Mouse (Mus musculus) kidney, embryonic 14.5 days (tissue): ENCODE data around the gene Nup188. TPM values are rescaled to one million over a fixed set of nuclear protein-coding genes. Genes with fewer than 3 reads are reported as not detected.

ENCODE experiments used
- ATAC-seq: fragments of 200-750 bp; cut with Nextera tagmentation; 2 replicates; pipeline ENCODE4 v1.8.0; 2017; ENCODE audit warnings: moderate number of reproducible peaks, mild to moderate bottlenecking, moderate TSS enrichment, moderate library complexity; ENCODE audit not compliant: low FRiP score, low TSS enrichment
- H3K27ac ChIP-seq: fragments of 300-500 bp; sonication (generic); 2 replicates; pipeline ENCODE4 v1.5.1; 2014; ENCODE audit warnings: low read depth, mild to moderate bottlenecking, low read length, moderate library complexity, mixed read lengths
- H3K27me3 ChIP-seq: fragments of 300-500 bp; sonication (generic); 2 replicates; pipeline ENCODE4 v1.6.1; 2014; ENCODE audit warnings: mild to moderate bottlenecking, low read length; ENCODE audit not compliant: control insufficient read depth, insufficient read depth
- H3K36me3 ChIP-seq: fragments of 300-500 bp; sonication (generic); 2 replicates; pipeline ENCODE4 v1.6.1; 2014; ENCODE audit warnings: low read length, mixed read lengths; ENCODE audit not compliant: control insufficient read depth, insufficient read depth
- H3K4me1 ChIP-seq: fragments of 300-500 bp; sonication (generic); 2 replicates; pipeline ENCODE4 v1.6.1; 2014; ENCODE audit warnings: low read length, mixed read lengths; ENCODE audit not compliant: control insufficient read depth, insufficient read depth
- H3K4me2 ChIP-seq: fragments of 300-500 bp; sonication (generic); replicated peaks from 2 replicates; pipeline ENCODE4 v1.6.1; 2014; ENCODE audit warnings: low read depth, mild to moderate bottlenecking, low read length
- H3K4me3 ChIP-seq: fragments of 300-500 bp; sonication (generic); 2 replicates; pipeline ENCODE4 v1.5.1; 2014; ENCODE audit warnings: mild to moderate bottlenecking, low read length
- H3K9ac ChIP-seq: fragments of 300-500 bp; sonication (generic); 2 replicates; pipeline ENCODE4 v1.6.1; 2014; ENCODE audit warnings: low read depth, mild to moderate bottlenecking, low read length, moderate library complexity
- H3K9me3 ChIP-seq: fragments of 300-500 bp; sonication (generic); 2 replicates; pipeline ENCODE4 v1.6.1; 2016; ENCODE audit warnings: low read length; ENCODE audit not compliant: control insufficient read depth
- WGBS: fragments of 180-500 bp; shearing (Covaris S2); extraction: QIAGEN DNeasy Blood & Tissue Kit; methylation state at CpG from one replicate; pipeline ENCODE4 v1.1.7; 2014; 5-methylcytosine and 5-hydroxymethylcytosine counted together
- polyA plus RNA-seq: library from polyadenylated mRNA; unstranded; fragments of >200 nt; fragmentation: Nextera tagmentation; extraction: Ambion mirVana; gene quantifications from 2 replicates; pipeline ENCODE4 v1.2.1, GENCODE M21; 2014

Nup188 gene
- polyA plus RNA-seq, 1 experiment from 2014 or later: 54.4 TPM

GRCm38 (mm10) chr2:30243391-30243790, 42.8 kb upstream of the Nup188 start:
- no peaks in the 10 kb centered on the region for H3K9me3 ChIP-seq
- peaks cover 22% of the 10 kb centered on the region for H3K4me1 ChIP-seq
- H3K4me3 ChIP-seq: no peak overlapping the region
- no peaks in the 10 kb centered on the region for H3K27me3 ChIP-seq
- H3K4me2 ChIP-seq: no peak overlapping the region
- peaks cover 60% of the 10 kb centered on the region for H3K36me3 ChIP-seq
- H3K9ac ChIP-seq: no peak overlapping the region
- no peak for ATAC-seq
- H3K27ac ChIP-seq: no peak overlapping the region
- WGBS: 83% methylated on average over 4 of the region's 4 CpGs

DNA sequence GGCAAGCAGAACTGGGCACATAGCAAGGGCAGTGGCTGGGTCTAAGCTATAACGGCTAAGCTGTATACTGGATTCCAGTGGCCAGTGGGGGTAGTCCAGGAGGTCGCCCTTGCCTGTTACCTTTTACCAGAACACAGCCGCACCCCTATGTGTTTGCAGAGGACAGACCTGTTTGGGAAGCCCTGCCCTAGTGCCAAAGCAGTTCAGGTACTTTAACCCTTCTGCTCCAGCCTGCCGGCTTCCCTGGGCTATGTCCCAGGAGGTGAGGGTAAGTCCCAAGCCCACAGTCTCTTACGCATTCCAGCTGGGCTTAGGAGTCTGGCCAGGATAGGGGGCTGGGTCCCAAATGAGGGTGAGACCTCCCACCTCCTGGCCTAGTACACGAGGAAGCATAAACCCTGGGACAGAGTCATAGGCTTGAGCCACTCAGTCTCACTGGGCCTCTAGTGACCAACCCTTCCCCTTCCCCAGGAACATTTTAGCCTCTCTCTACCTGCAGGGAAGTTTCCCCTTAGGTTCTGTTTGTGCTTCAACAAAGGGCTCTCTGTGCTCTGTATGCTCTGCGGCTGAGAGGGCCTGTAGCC, 41.5 kb upstream of the Nup188 start:
- WGBS: 67% methylated on average over 7 of the region's 7 CpGs
- H3K27ac ChIP-seq: no peak overlapping the region
- peaks cover 9% of the 10 kb centered on the region; the same call in 1 of the 2 replicates for H3K4me1 ChIP-seq
- peaks cover 71% of the 10 kb centered on the region for H3K36me3 ChIP-seq
- no peaks in the 10 kb centered on the region for H3K27me3 ChIP-seq
- no peak for ATAC-seq
- no peaks in the 10 kb centered on the region for H3K9me3 ChIP-seq
- H3K4me3 ChIP-seq: no peak overlapping the region
- H3K9ac ChIP-seq: no peak overlapping the region
- no peak overlapping the region for H3K4me2 ChIP-seq

GRCm38 (mm10) chr2:30247036-30247435, 39.2 kb upstream of the Nup188 start:
- Histone ChIP-seq H3K9ac (no peak overlapping the region), H3K4me1 (peaks cover 13% of the 10 kb centered on the region; the same call in 1 of the 2 replicates), H3K36me3 (peaks cover 59% of the 10 kb centered on the region), H3K4me2 (no peak overlapping the region), H3K9me3 (no peaks in the 10 kb centered on the region), H3K4me3 (no peak overlapping the region), H3K27ac (no peak overlapping the region), H3K27me3 (no peaks in the 10 kb centered on the region)
- WGBS: 63% methylated on average over 5 of the region's 5 CpGs
- ATAC-seq: no peak

- no peak overlapping the region for H3K4me2 ChIP-seq
- H3K9me3 ChIP-seq: no peaks in the 10 kb centered on the region
- no peaks in the 10 kb centered on the region for H3K27me3 ChIP-seq
- H3K9ac ChIP-seq: no peak overlapping the region
- no peak overlapping the region for H3K4me3 ChIP-seq
- peaks cover 53% of the 10 kb centered on the region for H3K36me3 ChIP-seq
- H3K4me1 ChIP-seq: 0 out of 2 replicates have a peak, but pooled peaks cover 8% of the 10 kb centered on the region
- no peak for ATAC-seq
- 68% methylated on average over 4 of the region's 4 CpGs for WGBS
- H3K27ac ChIP-seq: no peak overlapping the region
Measured at GRCm38 (mm10) chr2:30247681-30248080, 38.5 kb upstream of the Nup188 start.

DNA sequence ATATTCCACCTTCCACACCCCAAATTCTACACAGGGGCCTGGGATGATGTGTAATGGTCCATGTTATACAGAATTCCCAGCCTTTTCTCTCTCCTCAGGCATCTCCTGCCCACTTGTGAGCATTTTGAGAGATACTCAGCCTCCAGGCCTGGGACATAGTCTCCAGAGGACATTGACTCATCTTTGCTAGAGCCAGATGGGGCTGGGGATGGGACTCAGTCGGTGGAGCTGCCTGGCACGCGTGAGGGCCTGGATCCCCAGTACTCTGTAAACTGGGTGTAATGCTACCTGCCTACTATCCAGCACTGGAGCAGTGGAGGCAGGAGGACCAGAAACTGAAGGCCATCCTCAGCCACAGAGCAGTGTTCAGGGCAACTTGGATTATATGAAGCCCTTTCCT, 37.0 kb upstream of the Nup188 start:
- Histone ChIP-seq H3K9ac (no peak overlapping the region), H3K27ac (no peak overlapping the region), H3K27me3 (no peaks in the 10 kb centered on the region), H3K36me3 (peaks cover 46% of the 10 kb centered on the region), H3K9me3 (no peaks in the 10 kb centered on the region), H3K4me1 (0 out of 2 replicates have a peak, but pooled peaks cover 8% of the 10 kb centered on the region), H3K4me2 (no peak overlapping the region), H3K4me3 (no peak overlapping the region)
- WGBS: 96% methylated on average over 3 of the region's 3 CpGs
- no peak for ATAC-seq

DNA sequence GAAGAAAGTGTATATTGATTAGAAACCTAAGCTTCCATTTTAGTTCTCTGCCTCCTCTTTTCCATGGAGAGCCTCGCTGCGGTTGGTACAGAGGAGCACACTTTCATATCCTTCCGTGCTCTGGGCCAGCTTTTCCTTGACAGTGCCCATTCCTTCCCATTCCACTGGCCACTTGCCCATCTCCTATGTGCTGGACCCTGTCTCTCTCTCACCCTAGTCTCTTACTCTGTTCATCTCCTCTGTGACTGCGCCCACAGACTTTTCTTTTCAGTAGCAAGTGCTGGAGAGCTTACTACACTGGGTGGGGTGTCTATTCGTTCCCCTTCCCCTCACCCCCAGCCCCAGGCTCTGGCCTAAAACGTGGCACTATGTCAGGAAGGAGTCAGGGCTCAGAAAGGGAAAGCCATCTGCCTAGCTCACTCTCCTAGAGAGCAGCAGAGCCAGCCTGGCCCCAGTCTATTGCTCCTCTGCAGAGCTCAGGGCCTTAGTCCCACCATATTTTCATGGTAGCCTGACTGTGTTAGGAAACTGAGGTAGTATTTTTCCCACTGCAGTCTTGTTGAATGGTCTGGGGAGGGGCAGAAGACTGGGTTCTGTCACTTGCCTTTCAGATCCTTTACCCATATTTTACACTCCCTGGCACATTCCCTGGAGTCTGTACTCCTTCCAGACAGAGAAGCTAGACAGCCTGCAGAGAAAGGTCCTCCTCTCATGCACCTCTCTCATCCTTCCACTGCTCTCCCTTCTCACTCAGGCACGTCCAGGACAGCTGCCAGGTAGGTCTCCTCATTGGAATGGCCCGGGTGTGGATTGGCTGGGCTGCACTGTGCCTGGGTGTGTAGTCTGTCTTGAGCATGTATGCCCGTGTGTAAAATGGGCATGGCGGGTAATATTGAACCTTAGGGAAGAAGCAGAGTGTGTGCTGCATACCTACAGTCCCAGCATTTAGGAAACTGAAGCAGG, 35.8 kb upstream of the Nup188 start:
- no peak overlapping the region for H3K27ac ChIP-seq
- no peak overlapping the region for H3K9ac ChIP-seq
- no peak for ATAC-seq
- H3K4me2 ChIP-seq: no peak overlapping the region
- no peaks in the 10 kb centered on the region for H3K9me3 ChIP-seq
- peaks cover 47% of the 10 kb centered on the region for H3K36me3 ChIP-seq
- no peaks in the 10 kb centered on the region for H3K27me3 ChIP-seq
- H3K4me1 ChIP-seq: 0 out of 2 replicates have a peak, but pooled peaks cover 5% of the 10 kb centered on the region
- 89% methylated on average over 10 of the region's 10 CpGs for WGBS
- H3K4me3 ChIP-seq: no peak overlapping the region

DNA sequence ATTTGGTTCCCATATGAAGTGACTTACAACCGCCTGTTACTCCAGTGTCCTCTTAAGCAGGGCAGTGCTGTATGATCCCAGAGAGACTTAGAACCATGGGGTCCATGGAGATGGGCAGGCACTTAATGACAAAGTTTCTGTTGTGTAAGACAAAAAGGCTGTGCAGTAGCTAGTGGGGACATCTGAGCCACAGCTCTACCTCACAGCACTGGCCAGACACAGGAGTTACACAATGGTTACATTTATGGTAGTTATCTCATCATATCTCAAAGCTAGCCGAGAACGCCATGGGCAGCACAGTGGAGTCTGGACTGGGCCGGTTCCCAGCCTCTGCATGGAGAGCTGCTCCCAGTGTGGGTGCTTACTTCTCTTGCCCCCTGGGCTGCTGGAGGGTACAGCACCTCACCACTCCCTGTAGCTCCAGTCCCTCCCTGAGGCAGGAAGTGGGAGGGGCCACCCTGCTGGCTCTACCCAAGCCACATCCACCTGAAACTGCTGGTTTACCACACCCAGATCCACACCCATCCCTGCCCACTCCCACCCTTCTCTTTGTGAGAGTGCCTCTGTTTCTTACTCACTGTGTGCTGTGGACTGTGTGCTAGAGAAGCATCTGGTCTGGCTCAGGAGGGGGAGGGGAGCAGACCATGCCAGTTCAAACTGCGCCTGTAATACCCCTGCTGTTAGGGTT, 34.6 kb upstream of the Nup188 start:
- H3K4me3 ChIP-seq: no peak overlapping the region
- 0 out of 2 replicates have a peak overlapping the region, but pooled peaks have one; percentile 7 for H3K9ac ChIP-seq
- H3K9me3 ChIP-seq: no peaks in the 10 kb centered on the region
- ATAC-seq: peak; percentile 80
- H3K36me3 ChIP-seq: peaks cover 50% of the 10 kb centered on the region
- 0 out of 2 replicates have a peak, but pooled peaks cover 5% of the 10 kb centered on the region for H3K4me1 ChIP-seq
- H3K4me2 ChIP-seq: no peak overlapping the region
- H3K27ac ChIP-seq: peak overlapping the region; percentile 77
- H3K27me3 ChIP-seq: no peaks in the 10 kb centered on the region
- WGBS: 70% methylated on average over 5 of the region's 5 CpGs

DNA sequence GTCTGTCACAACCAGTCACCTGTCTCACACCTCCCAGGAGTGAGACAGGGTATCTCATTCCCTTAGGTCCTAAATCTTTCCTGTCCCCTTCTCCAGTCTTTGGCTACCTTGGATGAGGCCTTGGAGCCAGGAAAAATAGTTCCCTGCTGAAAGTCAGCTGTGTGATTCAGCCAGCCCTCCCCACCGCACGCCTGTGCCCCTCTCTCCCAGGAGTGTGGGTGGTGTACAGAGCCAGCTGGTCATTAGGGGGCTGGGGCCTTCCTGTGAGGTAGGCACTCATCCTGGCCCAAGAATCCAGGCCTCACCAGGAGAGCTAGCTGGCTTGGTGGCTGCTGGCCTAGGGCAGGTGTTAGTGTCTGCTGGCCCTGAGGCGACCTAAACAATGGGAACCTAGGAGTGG, 33.7 kb upstream of the Nup188 start:
- WGBS: 61% methylated on average over 3 of the region's 3 CpGs
- H3K27ac ChIP-seq: peak overlapping the region; percentile 77; the same call in 1 of the 2 replicates
- H3K27me3 ChIP-seq: no peaks in the 10 kb centered on the region
- no peak overlapping the region for H3K9ac ChIP-seq
- no peak for ATAC-seq
- H3K9me3 ChIP-seq: no peaks in the 10 kb centered on the region
- H3K36me3 ChIP-seq: peaks cover 60% of the 10 kb centered on the region
- no peak overlapping the region for H3K4me2 ChIP-seq
- H3K4me1 ChIP-seq: 0 out of 2 replicates have a peak, but pooled peaks cover 5% of the 10 kb centered on the region
- H3K4me3 ChIP-seq: no peak overlapping the region
